Mouse (Mus musculus) activated CD4-positive, CD25-positive, alpha-beta regulatory T cell, adult 4 months (primary cell): ENCODE results near the gene Fbxl2. TPM values are rescaled to one million over a fixed set of nuclear protein-coding genes. Genes with fewer than 3 reads are reported as not detected.
A peak's percentile ranks its signal among the peaks of the same experiment; 100 is the strongest.

Experiments used
- ATAC-seq: one replicate; pipeline ENCODE4 v1.8.0; 2017
- polyA plus RNA-seq, 2 experiments: library from polyadenylated mRNA; unstranded; fragments of 100-300 nt; shearing (Covaris generic); gene quantifications; one replicate each; pipeline ENCODE4 v1.2.1; 2017

Fbxl2 gene
- polyA plus RNA-seq, 2 experiments from 2014 or later, result 2.1 to 2.6 TPM

DNA sequence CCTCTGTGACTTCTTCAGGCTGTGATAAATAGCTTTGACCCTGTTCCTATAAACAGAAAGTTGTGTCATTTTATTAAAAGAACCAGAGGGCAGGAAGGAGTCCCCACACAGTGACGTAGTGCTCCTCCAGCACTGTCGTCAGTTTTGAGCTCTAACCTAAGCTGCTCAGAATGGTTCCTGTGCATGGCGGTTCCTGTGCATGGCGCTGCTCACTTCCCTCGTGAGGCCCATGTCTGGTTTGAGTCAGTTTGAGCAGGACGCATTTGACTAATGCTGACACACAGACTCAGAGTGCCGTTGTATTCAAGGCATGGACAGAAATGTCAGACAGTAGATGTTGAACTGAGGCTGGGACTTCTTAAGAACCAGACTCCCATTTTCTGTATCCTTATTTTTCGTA lies 74.4 kb downstream of the Fbxl2 start:
- no peak for ATAC-seq

DNA sequence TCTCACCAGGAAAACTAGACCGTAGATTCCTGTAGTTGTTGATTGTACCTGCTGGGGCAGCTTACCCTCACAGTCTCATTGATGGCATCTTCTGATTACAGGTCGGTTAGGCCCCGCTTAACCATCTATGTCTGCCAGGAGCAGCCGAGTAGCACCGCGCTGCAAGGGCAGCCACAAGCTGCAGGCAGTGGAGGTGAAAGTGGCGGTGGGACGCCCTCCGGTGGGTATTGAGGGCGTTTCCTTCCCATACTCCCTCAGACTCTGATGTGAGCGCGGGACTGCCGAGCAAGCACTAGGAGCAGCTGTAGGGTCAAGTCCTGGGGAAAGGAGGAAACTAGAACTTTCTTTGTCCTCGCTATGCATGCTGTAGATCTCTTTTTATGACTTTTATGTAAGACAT lies 76.0 kb downstream of the Fbxl2 start:
- no peak for ATAC-seq

DNA sequence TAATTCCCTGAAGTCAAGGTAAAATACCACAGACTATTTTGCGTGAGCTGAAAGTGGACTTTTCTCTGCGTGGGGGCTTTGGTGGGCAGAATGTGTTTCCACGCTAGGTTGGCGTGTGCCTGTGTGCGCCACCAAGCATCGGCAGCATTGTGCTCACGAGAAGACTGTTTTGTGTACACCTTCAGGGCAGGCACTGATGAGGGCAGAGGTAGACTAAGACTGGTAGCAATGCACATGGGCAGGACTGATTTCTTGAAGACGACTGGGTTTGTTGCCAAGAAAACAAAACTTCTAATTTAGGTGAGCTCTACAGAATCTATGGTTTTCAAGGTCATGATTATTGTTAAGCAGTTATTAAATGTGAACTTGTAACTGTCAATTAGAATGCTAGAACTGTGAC lies 76.6 kb downstream of the Fbxl2 start:
- no peak for ATAC-seq

DNA sequence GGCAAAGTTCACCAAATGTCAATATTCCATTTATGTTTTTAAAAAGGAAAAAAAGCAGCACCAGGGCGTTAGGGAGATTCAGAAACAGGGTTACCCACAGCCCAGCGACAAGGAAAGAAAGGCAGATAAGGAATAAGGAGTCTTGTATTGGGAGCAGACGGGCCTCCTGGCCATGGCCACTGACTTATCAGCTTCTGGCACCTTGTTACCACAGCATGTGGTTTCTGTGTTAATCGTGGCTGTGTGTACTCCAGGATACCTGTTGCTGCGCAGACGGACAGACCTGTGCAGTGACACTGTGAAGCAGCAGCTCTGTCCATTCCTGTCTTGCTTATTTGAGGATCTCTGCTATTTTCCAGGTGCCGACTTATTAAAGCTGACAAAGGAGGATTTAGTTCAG lies 77.0 kb downstream of the Fbxl2 start:
- ATAC-seq, result no peak

DNA sequence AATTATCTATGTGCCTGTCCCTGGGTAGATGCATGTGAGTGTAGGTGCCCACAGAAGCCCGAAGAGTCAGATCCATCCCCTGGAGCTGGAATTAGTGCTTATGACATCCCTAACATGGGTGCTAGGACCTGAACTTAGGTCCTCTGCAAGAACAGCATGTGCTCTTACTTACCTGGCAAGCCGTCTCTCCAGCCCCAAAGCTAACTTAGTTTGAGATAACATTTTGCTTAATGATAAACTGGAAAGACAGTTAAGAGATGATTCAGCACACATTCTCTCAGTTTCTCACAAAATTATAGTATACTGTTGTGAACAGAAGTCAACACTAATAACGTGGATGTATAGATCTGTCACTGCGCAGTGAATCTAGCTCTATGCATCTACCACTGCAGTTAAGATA lies 79.2 kb downstream of the Fbxl2 start:
- ATAC-seq, result no peak

DNA sequence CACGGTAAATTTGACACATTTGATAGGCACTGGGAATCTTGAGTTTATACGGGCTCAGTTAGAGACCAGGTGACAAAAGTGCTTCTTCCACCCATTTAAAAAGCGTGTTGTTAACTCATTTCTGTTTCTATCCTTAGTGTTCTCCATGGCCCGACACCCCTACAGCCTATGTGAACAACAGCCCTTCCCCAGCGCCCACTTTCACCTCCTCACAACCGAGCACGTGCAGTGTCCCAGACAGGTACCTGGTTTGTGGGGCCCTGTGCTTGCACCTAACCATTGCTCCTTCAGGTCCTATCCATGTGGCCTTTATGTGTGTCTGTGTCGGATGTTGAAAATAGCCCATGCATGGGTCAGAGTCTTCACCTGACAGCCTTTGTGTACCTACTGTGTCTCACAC lies 81.6 kb downstream of the Fbxl2 start:
- ATAC-seq, result no peak

DNA sequence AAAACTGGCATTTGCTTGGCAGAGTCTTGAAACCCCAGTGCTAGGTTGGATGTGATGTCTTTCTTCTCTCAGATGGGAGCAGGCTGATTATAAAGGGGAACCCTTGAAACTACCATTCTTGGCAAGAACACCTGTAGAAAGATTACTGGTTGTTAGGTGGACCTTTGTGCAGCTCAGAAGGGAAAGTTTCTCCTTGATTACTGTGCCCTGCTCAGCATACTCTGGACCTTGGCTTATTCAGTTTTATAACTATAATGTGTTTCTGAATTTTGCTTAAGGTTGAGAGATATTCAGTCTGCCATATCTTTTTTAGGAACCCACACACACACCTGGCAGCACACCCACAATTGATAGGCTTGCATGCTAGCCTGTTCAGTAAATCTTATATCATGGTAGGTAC lies 82.3 kb downstream of the Fbxl2 start:
- no peak for ATAC-seq

DNA sequence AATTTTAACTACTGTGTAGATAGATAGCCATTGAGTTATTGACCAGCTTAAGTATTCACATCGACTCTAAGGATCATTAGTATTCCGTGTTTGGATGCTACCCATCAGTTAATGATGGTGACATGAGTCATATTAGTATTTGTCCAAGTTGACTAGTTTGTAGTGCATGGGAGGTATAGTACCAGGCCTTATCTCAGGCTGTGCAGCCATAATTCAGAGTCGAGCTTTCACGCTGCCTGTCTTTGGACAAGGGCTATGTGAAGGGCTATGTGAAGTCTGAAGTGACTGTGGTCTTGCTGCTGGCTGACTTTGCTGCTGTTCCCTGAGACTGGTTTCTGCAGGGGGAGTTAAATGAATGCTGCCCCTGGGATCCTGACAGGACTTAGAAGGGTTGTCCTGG lies 88.2 kb downstream of the Fbxl2 start:
- ATAC-seq, result no peak

DNA sequence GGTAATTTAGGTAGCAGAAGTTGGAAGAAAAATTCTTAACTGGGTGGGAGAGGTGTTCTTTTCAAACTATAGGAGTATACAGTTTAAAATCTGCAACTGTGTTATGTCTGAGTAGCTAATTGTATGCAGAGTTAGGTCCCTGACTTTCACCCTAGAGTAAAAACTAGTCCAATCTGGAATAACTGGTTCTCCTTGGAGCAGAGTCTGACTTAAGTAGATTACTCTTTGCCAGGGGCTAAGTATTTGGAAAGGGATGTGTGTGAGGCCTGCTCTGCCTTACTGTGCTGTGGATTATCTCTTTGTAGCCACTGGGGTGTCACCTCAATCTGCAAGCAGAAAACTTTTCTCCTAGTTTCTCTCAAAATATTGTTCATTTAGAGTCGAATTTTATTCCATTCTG lies 98.8 kb downstream of the Fbxl2 start:
- ATAC-seq, result no peak

DNA sequence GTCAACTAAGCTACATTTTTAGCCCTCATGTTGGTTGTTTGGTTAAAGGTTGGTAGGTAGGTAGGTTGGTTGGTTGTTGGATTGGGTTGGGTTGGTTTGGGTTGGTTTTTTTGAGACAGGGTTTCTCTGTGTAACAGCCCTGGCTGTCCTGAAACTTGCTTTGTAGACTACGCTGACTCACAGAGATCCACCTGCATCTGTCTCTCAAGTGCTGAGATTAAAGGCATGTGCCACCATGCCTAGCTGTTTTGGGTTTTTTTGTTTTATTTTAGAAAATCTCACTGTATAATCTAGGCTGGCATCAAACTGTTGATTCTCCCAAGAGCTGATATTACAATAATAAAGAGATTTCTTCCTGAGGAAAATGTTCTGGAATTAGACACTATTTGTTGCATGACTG lies 102.6 kb downstream of the Fbxl2 start:
- ATAC-seq, result no peak

DNA sequence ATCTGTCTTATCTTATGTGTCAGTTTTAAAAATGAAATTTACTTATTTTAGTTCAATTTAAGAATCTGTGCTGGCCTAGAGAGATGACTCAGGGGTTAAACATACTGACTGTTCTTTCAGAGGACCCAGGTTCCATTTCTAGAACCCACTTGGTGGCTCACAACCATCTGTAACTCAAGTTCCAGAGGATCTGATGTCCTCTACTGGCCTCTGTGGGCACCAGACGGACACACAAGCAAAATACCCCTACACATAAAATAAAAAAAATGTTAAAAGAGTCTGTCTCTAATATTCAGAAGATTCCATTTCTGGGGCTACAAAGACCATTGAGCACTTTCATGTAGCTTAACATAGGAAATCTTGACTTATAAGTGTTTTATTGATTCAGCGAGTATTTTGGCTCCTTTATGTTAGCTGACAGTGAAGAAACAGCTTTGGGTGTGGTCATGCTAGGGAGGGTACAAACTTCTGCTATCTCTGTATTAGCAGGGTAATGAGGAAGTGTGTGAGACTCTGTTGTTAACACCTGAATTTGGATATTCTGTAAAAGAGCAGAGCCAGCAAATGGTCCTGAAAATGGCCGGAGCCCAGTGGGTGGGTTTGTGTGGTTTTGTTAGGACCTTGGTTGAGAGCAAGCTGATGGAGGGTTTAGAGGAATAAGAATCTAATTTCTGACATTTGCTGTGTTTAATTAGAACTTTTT lies 104.7 kb downstream of the Fbxl2 start:
- no peak for ATAC-seq

DNA sequence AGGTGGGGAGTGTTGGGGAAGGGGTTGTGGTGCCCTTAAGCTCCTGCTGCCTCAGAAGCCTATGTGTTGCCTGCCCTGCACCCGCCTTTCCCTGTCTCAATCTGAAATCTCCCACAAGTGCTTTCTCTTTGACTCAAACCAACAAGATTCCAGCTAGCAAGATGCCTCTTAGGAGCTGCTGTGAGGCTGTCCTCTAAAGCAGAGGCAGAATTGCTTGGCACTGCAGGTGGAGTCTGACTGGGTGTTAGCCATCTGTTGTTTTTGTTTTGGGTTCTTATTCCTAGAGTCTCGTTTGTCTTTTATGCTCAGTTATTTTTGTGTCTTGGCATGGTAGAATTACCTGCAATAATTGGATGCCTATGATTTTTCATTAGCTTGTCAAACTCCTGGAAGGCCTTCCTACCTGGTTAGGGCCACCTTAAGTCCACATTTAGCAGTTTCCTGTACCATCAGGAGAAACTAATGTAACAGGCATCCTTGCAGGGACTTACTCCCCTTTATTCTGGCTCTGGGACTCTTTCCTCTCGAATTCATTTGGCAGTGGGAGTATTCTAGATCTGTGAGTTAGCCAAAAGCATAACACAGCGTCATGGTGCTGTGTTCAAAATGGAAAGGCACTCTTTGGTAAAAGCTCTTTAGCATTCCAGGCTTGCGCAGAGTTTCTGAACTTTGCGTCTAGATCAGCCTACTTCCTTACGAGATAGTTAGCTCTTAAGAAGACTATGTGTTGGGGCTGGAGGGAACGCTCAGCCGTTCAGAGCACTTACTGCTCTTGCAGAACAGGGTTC lies 106.7 kb downstream of the Fbxl2 start:
- ATAC-seq, result no peak

DNA sequence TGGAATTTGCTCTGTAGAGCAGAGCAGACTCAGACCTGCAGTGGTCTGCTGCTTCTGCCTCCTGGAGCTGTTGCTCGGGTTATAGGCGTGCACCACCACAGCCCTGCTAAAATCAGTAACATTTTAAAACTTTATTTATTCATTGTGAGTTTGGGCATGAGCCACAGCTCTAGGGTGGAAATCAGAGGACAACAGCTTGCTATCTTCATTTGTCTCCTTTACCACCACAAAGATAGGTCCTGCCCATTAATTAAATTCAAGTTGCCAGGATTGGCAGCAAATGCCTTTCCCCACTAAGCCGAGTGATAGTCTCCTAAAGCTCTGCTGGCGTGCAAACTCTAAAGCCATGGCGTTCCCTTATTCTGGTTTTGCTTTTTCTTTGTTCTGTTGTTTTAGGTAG lies 110.4 kb downstream of the Fbxl2 start:
- no peak for ATAC-seq

DNA sequence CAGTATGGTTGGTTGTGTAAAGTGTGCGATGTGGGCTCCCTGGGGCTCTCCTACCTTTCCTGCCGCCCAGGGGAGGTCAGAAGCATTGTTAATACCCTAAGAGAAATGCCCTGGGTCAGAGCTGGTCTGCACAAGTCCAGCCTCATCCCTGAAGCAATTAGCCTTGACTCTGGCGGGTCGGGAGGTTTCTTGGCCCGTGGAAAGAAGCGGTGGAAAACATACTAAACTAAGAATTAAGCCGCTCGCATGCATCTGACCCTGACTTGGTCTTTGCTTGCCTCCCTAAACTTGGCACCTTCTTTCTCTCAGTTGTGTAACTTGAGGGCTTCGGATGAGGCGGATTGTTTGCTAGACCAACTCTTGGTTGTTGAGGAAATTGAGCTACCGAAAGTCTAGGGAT lies 113.5 kb downstream of the Fbxl2 start:
- ATAC-seq, result no peak

DNA sequence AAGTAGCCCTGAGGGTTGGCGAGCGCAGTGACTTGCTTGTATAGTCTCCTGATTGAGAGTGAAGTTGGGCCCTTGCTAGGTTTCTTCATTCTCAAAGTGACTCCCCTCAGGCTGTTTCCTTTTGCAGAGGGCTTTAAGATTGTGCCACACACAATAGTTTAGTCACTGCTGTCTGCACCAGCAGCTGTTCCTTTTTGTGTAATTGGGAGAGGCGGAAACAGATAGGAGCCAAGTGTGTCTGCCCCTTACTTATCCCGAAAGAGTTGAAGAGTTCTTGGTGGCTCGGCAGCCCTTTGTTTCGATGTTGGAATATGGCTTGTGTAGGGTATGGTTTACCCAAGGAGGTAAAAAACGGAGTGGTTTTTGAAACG lies 113.9 kb downstream of the Fbxl2 start:
- ATAC-seq, result no peak

DNA sequence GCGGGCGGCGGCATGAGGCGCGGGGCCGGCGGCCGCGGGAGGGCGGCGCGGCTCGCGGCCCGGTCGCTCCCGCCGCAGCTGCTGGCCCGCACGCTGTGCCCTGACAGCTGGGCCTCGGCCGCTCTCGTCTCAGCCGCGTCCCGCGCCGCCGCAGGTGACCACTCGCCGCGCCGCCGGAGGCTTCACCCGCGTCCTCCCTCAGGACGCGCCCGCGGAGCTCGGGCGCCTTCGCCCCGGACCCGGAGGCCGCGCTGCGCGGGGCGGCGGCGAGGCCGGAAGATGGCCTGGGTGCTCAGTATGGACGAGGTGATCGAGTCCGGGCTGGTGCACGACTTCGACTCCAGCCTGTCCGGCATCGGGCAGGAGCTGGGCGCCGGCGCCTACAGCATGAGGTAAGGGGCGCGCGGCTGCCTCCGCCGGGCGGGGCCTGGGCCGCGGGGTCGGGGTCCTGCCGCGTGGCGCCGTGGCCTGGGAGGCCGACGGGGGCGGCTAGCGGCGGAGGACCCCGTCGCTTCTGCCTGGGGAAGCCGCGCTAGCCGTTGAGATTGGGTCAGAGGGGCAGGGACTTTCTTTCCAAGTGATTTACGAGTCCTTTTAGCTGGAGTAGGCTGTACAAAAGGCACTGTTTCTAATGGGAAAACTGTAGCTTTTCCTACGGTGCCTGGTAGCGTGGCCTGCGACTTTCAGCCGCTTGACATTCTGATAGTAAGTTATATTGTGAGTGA lies 114.5 kb downstream of the Fbxl2 start:
- no peak for ATAC-seq

DNA sequence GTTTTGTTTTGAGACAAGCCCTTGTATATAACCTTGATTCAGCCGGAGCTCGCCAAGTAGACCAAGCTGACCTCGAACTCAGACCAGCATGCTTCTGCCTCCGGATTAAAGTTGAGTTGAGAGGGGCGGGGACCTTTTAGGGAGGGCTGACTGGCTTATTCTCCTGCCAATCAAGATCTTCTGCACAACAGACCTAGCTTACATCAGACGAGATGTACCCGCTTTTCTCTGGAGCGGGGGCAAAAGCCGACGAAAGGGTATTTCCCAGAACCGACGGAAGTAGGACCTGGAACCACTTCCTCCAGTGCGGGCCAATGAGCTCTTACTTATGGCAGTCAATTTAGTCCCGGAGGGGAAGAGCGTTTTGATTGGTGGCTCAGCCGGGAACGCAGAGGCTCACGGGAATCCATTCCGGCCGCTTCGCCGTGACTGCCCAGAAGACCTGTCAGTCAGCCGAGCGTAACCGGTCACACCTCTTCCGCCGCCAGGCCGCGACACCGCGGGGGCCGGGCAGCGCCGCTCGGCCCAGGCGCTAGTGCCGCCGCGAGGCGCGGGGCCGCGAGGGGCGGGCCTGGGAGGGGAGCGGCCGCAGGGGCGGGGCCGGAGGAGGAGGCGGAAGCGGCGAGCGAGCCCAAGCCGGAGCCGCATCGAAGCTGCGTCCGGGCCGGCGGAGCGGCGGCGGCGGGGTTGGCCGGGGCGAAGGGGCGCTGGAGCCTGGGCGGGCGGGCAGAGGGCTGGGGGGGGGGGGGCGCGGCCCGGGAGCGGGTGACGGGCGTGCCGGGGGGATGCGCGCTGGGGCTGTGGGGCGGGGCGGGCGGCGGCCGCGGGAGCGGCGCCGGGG lies 115.2 kb downstream of the Fbxl2 start, which contains the start of gene Ubp1:
Gene Ubp1, plus strand, starts transcription at position 401 of the 841 bp plus-strand sequence.
- ATAC-seq, result peak; percentile 94

DNA sequence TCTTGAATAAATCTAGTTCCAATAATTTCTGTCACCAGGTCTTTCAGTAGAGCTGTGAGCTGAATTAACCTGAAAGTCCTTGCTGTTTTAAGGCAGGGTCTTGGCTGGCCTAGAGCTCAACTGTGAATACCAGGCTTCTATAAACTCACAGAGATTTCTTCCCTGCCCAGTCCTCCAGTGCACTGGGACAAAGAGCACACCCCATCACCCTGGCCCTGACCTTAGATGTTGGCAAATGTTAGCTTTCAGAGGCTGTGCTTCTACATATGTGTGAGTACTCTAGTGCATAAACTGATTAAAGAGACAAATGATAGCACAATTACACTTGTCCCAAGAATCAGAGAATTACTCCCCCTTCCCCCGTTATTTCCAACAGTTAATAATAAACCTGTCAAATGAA lies 116.3 kb downstream of the Fbxl2 start:
- no peak for ATAC-seq

DNA sequence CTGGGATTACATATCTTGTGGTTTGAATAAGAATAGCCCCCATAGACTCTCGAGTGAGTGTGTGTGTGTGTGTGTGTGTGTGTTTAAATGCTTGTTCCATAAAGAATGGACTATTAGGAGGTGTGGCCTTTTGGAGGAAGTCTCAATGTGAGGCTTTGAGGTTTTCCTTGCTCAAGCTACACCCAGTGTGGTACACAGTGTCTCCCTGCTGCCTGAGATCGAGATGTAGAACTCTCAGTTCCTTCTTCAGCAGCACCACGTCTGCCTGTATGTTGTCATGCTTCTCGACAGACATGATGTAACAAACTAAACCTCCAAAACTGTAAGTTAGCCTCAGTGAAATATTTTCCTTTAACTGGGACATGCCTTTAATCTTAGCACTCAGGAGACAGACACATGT lies 117.4 kb downstream of the Fbxl2 start:
- ATAC-seq, result no peak

DNA sequence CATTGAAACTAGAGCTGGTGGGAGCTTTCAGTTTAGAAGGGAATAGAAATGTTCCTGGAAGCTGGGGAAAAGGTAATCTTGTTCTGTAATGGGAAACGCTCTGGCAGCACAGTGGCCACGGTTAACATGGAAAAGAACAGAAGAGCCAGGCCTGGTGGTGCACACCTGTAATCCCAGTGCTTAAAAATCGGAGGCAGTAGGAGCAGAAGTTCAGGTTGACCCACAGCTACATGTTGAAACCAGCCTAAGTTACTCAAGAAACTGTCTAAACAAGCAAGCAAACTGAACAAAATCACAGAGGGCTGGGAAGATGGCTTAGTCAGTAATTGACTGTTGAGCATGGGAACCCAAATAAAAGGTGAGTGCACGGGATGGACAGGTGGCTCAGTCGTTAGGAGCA lies 121.1 kb downstream of the Fbxl2 start:
- ATAC-seq, result no peak

DNA sequence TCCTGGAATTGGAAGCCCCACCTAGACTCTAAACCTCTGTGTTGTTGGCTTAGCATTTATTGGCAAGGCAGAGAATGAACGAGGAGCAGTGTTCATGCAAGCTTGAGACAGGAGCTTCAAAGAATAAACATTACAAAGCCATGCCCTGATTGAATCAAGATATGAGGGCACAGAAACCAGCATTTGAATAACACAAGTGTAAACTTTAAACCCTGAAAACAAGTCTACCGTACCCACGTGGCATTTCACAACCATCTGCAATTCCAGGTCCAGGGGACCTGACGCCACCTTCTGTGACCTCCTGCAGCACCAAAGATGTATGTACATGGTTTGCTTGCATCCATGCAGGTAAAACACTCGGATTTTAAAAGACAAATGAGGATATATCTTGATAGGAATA lies 123.3 kb downstream of the Fbxl2 start:
- ATAC-seq, result no peak

DNA sequence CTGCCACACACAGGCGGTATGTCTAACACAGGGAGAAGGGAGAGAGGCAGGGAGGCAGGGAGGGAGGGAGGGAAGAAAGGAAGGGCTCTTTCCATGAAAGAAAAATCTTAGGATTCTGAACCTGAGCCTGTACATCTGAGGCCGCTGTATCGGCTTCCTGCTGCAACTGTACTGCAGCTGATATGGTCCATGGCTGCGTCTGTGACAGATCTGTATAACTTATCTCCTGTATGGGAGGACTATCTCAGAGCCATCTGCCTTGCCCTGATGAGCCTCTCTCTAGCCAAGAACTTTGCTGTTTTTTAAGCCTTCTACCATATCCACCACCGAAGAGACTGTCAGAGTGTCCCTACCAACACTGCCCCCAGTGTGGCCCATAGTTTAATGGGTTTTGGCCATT lies 130.2 kb downstream of the Fbxl2 start:
- ATAC-seq, result no peak
